Mouse (Mus musculus) cerebellum, adult 2 months (tissue): Measurements from ENCODE around the gene Cidec.

ENCODE experiments used
- CTCF ChIP-seq: fragments of 200-500 bp; IDR thresholded peaks from 2 replicates; pipeline ENCODE4 v1.5.1; 2011; ENCODE audit warnings: low read depth, mild to moderate bottlenecking, control low read depth, low read length, moderate library complexity, borderline replicate concordance; ENCODE audit not compliant: insufficient read depth
- POLR2A ChIP-seq: fragments of 200-500 bp; IDR thresholded peaks from 2 replicates; pipeline ENCODE4 v1.6.1; 2011; ENCODE audit warnings: low read length, control low read depth, borderline replicate concordance; ENCODE audit not compliant: insufficient read depth

GRCm38 (mm10) chr6:113416416-113416815, 19.1 kb downstream of the Cidec start:
- TF ChIP-seq CTCF = no peak
- no peak for TF ChIP-seq POLR2A
